Mouse (Mus musculus): ENCODE measurements at regions not wholly inside any gene's neighbourhood (a gene's known extent, or its start where the extent isn't known, plus 50 kb on each side); places are given as distances from the start of the nearest gene placed in this dataset.

DNA sequence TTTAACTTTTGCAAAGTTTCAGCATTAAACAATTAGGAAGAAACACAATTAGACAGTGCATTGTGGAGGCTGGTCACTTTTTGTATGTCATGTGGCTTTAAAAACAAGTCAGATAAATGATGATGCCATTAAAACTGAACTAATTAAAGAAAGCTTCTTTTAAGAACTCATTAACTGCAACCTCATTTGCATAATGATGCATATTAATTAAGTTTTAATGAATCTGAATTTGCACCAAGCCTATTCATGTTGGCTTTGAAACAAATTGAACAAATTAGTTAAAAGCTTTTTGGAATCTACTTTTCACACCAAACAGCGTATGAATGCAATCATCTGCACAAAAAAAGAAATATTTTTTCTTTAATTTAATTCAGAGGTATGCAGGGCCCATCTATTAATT, 367.3 kb downstream of the Vrk1 start:
- intact Hi-C loops (cut with DNase I): loop anchor here (5.0 to 10.0 kb wide), 2 partner anchors 72 to 100 kb away; no protein-coding TSS in a partner anchor
- no peak for DNase-seq (ENCODE audit: low spot score in 2 of 2)

DNA sequence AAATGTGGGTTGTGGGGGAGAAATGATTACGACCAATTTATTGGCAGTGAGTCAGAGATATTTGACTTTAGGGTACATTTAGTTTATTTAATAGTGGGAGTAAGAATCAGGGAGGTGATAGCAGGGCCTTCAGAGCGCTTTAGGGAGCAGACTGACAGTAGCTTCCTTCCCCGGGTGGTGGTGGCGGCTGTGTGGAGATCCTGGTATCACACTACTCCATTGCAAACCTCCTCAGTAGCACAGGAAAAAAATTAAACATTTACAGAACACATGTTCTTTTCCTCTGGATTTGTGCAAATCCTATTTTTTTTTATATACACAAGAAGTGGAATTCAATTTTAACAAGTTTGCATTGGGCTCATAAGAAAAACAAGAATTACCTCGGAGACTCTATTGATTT, 367.7 kb downstream of the Vrk1 start:
- intact Hi-C loops (cut with DNase I): loop anchor here (5.0 to 10.0 kb wide), 2 partner anchors 73 to 100 kb away; no protein-coding TSS in a partner anchor

DNA sequence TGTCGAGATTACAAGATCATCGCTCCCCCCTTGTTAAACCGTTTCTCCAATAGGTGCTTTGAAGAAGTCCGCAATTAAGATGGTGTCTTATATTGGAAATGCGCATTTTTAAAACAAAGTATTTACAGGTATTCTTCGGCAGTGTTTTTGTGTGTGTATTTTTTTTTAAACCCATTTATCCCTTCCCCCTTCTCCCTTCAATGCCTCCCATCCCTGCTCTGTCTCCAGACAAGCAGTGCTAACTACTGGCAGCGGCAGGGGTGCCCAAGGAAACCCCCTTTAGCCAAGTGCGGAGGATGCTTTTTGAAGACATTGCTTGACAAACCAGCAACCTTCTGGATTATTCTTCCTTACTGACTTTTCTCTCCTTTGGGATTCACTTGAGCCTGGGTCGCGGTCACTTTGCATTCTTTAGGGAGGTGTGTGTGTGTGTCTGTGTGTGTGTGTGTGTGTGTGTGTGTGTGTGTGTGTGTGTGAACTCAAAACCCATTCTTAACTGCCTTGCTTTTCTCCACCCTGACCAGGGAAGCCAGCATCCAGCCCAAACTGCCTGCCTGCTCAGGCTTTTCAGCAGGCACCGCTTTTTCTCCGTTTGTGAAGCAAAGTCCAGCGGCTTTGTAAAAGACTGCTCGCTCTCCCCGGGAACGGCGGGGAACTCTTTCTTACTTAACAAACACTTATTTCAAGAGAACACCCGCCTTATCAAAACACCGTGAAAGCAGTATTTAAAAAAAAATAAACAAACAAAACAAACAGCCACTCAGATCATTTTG, 368.5 kb downstream of the Vrk1 start:
- intact Hi-C loops (cut with DNase I): loop anchor here (5.0 to 10.0 kb wide), 2 partner anchors 74 to 99 kb away; no protein-coding TSS in a partner anchor
- DNase-seq (ENCODE audit: low spot score in 2 of 2): peak in 1 of 2 experiments; percentile 26

More for the DNA sequence above, 367.7 kb downstream of the Vrk1 start:
- DNase-seq (ENCODE audit: low spot score in 2 of 2): no peak

DNA sequence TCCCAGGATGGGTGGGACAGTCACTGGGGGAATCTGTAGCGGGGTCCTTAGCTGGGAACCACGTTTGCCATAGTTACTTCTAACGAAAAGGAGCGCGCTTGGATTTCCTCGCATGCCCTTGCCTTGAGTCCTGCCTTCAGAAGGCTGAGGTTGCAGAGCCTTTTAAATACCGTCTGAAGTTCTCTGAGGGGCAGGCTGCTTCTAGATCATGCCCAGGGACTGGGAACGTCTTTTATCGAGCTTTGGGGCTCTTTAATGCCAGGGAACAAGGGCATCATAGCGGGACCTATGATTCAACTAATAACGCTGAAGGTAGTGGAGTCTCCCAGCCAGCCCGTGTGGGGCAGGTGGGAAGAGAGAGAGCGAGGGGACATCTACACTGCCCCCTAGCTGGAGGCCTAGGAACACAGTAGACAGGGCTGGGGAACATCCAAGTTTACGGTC, 369.1 kb downstream of the Vrk1 start:
- intact Hi-C loops (cut with DNase I): loop anchor here (5.0 to 10.0 kb wide), 2 partner anchors 74 to 98 kb away; no protein-coding TSS in a partner anchor
- DNase-seq (ENCODE audit: low spot score in 2 of 2): no peak

DNA sequence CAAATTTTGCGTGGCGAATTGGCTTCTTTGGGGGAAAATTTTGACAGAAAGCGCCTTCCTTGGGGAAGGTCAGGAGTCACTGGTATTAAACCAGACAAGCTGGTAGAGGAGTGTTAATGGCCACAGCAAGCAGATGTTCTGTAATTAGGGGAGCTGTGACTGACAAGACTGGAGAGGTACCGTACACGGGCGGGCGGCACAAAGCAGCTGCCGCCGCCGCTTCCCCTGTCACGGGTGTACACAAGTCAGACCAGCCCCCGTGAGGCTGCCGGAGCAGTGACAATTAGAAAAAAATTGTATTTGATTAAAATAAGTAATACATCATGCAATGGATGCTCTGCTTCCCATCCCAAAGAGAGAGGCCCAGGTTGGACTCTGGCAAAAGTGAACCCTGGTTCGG, 369.8 kb downstream of the Vrk1 start:
- no peak for DNase-seq (ENCODE audit: low spot score in 2 of 2)
- intact Hi-C loops (cut with DNase I): loop anchor here (5.0 to 10.0 kb wide), 3 partner anchors 75 to 1625 kb away; partner anchors contain the start of gene Bcl11b

DNA sequence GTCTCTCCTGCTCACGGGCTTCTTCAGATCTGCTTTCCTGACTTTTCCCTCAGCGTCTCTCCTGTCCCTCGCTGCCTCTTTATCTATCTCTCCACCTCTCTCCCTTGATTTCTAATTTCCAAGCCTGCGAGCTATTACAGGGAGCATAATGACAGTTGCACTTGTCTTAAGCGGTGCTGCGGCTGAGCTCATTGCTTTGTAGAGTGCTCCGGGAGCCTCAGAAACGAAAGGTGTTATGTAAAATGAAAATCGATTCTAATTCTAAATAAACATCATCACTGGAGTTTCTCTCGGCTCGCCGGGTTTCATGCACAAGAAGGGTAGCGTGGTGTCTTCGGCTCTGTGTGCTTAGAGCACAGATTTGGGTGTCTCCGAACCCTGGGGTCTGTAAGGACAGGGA, 371.8 kb downstream of the Vrk1 start:
- intact Hi-C loops (cut with DNase I): loop anchor here (10.0 kb wide), 1 partner anchor 1623 kb away; the partner anchor contains the start of gene Bcl11b
- DNase-seq (ENCODE audit: low spot score in 2 of 2): peak in 1 of 2 experiments; percentile 23

DNA sequence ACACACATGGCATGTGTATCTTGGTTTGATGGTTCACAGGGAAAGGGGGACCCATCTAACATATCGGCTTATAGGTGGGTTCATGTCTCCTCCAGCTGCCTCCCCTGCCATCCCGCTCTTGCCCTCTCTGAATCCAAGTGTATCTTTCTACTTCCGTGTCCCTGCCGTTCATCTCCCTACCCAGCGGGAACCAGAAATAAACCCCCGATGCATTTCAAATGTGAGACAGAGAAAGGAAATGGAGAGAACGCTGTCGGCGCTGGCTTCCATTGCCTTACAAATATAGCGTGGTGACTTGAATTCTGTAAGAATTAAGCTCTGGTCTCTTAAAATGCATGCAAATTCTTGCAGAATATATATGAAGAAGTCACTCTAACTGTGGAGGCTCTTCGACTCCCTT, 379.2 kb downstream of the Vrk1 start:
- DNase-seq (ENCODE audit: low spot score in 2 of 2): no peak

DNA sequence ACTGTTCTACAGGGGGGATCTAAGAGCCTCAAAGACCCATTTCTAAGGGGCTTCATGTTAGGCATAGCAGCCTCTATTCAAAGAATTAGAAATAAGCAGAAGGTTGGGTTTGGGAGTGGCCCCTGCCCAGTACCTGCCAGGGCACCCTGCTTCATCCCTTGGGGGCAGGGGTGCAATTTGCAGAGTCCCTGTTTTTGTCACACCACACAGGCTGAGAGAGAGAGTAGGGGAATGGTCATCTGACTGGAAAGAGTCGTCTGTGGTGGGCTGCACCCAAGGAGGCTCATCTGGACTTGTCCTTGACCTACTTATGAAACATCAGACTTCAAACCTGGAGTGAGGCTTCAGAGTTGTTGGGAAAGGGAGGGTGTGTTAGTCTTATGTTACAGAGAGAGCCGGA, 382.3 kb downstream of the Vrk1 start:
- no peak for DNase-seq (ENCODE audit: low spot score in 2 of 2)
- intact Hi-C loops (cut with DNase I): no loop called here

More for the DNA sequence above, 379.2 kb downstream of the Vrk1 start:
- intact Hi-C loops (cut with DNase I): loop anchor here (10.0 kb wide), 1 partner anchor 1616 kb away; the partner anchor contains the start of gene Bcl11b

DNA sequence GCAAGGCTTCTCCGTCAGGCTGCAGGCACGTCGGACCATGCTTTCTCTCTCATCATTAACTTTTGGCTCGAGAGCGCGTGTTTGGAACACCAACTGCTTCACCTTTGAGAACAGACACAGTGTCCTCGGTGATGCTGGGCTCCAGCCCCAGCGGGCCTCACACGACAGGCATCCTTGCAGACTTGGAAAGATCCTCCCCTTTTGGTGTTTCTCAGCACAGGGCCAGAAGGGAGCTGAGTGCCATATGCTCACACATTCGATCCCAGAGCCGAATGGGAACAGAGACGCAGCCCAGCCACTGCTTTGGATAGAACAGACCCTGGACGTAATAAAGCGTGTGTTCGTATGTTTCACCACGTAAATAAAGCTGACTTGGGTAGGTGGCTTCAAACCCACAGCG, 389.1 kb downstream of the Vrk1 start:
- no peak for DNase-seq (ENCODE audit: low spot score in 2 of 2)
- intact Hi-C loops (cut with DNase I): no loop called here

DNA sequence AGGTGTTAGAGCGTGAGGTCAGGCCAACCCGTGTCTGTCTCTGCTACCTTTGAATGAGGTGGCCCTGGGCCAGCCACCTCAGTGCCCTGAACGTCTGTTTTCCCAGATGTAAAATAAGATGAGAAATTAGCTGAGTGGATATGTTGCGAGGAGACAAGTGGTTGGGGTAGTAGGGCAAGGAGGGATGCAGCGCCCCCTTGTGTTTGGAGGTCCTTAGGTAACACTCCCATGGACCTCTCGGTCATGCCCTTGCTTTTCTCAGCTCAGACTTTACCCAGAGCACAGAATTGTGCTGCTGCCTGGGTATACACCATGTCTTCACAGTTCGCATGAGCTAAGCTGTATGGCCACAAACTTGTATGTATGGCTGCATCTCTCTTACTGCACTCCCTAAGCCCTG, 401.0 kb downstream of the Vrk1 start:
- peak in 1 of 2 experiments; percentile 23 for DNase-seq (ENCODE audit: low spot score in 2 of 2)
- intact Hi-C loops (cut with DNase I): no loop called here

DNA sequence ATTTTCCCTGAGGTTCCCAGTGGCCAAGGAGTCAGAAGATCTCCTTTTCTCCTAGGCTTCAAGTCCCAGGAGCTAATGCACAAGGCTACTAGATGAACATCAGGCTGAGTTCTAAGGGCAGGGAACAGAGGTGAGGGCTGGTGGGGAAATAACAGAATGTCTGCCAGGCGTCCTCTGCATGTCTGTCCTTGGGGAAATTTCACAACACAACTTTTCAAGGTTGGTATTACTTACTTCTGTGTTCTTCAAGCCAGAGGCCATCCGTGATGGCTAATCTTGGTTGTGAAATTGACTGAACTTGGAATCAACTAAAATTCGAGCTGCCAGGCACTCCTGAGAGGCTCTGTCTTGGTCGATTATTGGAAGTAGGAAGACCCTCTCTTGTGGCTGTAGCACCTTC, 416.6 kb downstream of the Vrk1 start:
- DNase-seq (ENCODE audit: low spot score in 2 of 2): no peak
- intact Hi-C loops (cut with DNase I): no loop called here

DNA sequence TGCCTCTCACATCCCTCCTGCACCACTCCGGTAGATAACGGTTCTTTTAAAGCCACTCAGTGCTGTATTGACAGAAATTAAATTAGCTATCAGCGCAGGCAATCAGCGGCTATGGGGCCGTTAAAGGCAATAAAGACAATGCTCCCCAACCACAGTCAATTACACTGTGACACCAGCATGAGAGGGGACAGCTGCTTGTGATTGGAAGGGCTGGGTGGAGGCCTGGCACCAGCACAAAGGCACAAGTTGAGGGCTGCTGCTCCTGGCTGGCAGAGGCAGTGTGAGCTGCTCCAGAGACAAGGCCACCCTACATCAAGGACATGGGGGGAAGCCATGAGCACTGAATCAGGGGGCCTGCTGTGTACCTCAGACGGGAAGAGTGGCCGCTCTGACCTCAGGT, 420.0 kb downstream of the Vrk1 start:
- no peak for DNase-seq (ENCODE audit: low spot score in 2 of 2)
- intact Hi-C loops (cut with DNase I): no loop called here

DNA sequence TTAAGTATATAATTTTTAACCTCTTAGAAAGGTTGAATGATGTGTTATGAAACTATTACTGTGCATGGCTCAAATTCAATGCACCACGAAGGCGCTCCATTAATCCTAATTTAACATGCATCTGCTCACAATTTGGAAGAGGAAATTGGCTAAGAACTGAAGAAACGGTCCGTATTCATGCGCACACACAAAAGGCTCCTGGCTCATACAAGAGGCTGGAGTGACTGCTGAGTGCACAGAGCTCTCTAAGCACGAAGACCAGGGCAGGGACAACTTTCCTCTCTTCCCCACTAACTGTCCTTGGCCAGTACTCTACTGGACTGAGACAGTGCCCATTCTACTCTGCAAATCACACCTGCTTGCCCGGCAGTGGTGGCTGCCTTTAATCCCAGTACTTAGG, 435.1 kb downstream of the Vrk1 start:
- intact Hi-C loops (cut with DNase I): no loop called here

DNA sequence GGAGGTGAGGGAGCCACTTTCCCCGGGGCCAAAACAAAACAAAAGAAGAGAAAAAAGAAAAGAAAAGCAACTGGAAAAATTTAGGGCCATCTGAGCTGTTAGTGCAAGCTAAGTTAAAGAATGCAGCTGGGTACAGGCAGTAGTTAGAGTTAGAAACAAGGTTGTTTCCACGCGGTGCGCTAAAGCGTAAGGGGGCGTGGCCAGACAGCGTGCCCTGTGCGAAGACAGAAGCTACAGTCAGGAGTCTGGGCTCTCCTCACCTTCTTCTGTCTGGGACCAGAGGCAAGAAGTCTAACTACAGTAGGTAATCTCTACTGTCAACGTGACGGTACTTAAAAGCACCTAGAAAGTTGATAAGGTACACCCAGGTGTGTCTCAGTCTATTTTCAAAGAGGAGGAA, 435.9 kb downstream of the Vrk1 start:
- intact Hi-C loops (cut with DNase I): no loop called here

More for the DNA sequence above, 435.1 kb downstream of the Vrk1 start:
- DNase-seq (ENCODE audit: low spot score in 2 of 2): no peak

DNA sequence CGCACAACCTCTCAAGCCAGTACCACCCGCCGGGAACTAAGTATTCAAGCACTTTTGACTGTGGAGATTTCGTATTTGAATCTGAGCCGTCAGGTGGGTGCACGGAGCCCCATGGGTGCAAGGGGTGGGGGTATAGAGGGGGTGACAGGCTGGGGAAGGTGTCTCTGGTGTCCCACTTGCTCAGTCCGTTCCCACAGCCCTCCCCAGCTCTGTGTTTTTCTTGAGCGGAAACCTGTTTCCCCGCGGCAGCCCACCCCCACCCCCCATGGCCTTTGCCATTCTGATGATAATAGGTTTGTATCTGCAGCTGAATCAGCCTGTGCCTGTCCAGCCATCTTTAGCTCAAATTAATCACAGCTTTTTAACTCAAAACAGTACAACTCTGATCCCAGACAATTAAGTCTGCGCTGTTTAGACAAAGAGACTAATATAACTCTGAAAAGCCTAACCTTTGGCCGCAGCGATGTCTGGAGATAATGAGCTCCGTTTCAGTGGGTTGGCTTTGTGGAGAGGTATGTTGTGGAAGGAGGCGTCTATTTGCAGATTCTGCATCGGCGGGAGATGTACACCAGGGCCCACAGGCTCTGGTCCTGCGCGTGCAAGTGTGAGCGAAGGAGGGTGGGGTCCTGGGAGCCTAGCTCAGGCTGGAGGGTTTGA, 437.0 kb downstream of the Vrk1 start:
- intact Hi-C loops (cut with DNase I): no loop called here
- no peak for DNase-seq (ENCODE audit: low spot score in 2 of 2)

More for the DNA sequence above, 435.9 kb downstream of the Vrk1 start:
- no peak for DNase-seq (ENCODE audit: low spot score in 2 of 2)

DNA sequence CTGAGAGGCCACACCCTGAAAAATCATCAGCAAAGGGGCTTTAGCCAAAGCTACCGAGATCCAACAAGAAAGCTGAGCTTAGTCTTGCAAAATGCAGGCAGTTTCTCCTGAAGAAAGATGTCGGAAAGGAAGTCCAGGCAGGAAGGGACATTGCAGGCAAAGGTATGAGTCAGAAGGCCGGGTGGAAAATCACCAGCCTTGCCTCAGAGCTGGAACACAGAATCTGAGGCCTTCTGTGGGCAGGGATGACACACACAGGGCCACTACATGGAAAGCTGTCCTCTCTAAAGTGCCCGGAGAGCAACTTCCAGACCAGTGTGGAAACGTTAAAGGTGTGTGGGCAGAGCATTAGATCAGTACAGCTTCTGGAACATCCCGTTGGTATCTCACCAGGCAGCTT, 438.5 kb downstream of the Vrk1 start:
- no peak for DNase-seq (ENCODE audit: low spot score in 2 of 2)
- intact Hi-C loops (cut with DNase I): no loop called here

DNA sequence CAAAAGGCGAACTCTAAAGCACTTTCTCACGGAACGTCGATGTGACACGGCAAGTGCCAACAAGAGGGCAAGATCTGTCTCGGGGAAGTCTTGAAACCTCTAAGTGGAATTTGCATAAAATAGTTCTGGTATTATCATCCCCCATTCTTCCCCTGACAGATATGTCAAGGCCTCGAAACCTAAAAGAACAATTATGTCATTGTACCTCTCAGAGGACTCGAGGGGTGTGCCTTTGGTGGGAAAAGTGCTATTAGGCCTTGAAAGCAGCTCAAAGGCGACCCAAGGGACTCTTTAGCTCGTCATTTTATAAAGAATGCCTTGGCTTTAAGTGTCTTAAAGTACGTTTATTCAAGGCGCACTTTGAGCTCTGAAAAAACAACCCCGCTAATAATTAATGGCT, 443.5 kb downstream of the Vrk1 start:
- no peak for DNase-seq (ENCODE audit: low spot score in 2 of 2)
- intact Hi-C loops (cut with DNase I): no loop called here

DNA sequence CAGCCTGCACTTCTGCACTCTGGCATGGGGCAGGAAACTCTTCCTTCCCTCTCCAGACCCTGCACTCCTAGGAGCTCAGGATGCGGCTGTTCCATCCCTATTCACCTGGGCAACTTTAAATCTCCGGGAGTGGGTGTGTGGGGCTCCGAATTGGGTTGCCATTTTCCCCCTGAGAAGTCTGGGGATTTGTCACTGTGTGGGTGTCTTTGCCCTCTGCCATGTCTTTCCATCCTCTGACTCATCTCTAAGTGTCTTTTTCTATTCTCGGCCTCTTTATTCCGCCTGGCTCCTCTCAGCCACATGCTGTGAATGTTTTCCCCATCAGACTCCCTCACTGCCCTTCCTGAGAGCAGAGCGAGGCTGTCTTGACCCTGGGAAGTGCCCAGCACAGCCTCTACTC, 448.2 kb downstream of the Vrk1 start:
- intact Hi-C loops (cut with DNase I): no loop called here
- no peak for DNase-seq (ENCODE audit: low spot score in 2 of 2)

DNA sequence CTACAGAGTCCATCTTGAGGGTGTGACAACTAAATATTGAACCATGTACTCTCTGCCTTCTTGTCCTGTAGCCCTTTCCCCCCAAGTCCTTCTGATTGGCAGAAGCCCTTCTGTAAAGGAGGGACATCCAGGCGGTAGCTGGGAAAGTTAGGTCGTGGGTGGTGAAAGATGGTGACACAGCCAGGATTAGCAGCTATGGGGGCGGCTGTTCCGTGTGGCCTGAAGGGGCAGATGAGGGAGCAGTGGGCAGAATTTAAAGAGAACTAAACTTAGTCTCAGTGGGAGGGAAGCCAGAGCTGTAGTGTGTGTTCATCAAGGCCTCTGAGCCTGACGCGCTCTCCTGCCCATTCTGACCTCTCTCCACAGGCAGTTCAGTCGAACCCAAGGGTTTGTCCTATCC, 450.6 kb downstream of the Vrk1 start:
- intact Hi-C loops (cut with DNase I): no loop called here
- no peak for DNase-seq (ENCODE audit: low spot score in 2 of 2)

DNA sequence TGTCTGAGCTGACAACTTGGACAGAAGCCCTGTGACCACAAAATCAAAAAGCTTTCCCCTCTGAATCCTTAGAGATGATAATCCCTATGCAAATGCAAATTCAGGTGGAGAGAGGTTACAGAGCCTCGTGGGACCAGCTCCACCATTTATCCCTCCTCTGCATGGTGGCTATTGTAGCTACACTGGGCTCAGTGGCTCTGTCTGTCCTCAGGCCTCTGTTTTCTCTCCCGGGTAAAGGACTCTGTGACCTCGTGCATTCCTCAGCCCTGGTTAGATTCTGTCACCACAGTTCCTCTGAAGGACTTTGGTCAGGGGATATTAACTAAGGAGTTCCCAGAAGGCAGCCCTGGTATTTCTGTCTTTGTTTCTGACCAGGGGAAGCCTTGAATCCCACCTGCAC, 452.3 kb downstream of the Vrk1 start:
- no peak for DNase-seq (ENCODE audit: low spot score in 2 of 2)
- intact Hi-C loops (cut with DNase I): no loop called here

DNA sequence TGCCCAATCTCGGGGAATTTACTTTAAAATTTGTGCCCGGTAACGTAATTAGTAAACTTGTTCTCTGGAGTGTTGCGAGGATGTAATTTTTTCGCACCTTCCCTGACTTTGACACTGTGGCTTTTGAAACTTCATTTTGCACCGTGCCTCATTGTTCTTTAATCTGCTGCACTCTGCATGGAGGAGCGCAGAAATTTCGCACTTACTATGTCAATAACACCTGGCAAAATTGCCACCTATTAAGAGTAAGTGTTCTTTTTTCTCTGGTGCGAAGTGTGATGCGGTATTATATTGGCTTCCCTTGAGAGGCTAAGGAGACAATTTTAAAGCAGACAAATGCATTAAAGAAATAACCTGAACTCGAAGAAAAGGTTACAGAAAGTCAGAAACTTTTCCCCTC, 454.7 kb downstream of the Vrk1 start:
- intact Hi-C loops (cut with DNase I): no loop called here

More for the DNA sequence above, 454.7 kb downstream of the Vrk1 start:
- no peak for DNase-seq (ENCODE audit: low spot score in 2 of 2)

All from left cerebral cortex, postnatal 14 days (tissue).